Mouse (Mus musculus): ENCODE data around the gene Rbm47.

Gene Rbm47

GRCm38 (mm10) chr5:66061667-66062045, 111.3 kb downstream of the Rbm47 start:
- DNase-seq: no peak

DNA sequence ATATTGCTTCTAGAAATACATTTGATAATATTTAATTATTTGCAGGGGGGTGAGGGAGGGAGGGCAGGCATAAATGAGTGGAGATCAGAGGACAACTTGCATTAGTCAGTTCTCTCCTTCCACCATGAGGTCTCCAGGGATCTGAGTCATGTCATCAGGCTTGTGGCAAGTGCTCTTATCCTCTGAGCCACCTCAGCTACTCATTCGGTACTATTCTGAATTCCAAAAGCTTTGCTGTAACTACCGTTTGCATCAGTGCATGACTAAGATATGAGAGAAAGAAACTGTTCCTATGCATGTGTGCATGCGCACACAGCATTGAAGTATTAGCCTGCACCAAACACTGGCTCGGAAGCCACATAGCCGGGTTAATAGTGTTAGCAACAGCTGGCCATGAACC, 114.1 kb downstream of the Rbm47 start:
- DNase-seq: no peak

- no peak for DNase-seq
These were observed 116.2 kb downstream of the Rbm47 start for GRCm38 (mm10) chr5:66056680-66057079.

DNA sequence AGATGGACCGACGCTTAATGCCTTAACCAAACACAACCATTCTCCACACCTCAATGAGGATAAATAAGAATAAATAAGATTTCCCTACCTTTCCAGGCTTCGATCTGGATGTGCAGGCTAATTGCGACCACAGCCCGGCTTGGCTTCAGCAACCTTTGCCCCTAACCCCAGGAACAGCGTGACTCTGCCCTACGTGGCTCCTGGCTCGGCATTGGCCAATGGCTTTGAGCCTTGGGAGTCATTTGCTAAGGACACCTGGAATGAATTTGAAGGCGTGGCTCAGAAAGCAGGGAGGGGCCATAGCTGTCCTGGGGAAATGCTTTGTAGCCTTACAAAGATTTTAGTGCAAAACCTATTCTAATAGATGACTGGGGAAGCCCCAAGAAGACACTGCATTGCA, 118.5 kb downstream of the Rbm47 start:
- DNase-seq: no peak

DNA sequence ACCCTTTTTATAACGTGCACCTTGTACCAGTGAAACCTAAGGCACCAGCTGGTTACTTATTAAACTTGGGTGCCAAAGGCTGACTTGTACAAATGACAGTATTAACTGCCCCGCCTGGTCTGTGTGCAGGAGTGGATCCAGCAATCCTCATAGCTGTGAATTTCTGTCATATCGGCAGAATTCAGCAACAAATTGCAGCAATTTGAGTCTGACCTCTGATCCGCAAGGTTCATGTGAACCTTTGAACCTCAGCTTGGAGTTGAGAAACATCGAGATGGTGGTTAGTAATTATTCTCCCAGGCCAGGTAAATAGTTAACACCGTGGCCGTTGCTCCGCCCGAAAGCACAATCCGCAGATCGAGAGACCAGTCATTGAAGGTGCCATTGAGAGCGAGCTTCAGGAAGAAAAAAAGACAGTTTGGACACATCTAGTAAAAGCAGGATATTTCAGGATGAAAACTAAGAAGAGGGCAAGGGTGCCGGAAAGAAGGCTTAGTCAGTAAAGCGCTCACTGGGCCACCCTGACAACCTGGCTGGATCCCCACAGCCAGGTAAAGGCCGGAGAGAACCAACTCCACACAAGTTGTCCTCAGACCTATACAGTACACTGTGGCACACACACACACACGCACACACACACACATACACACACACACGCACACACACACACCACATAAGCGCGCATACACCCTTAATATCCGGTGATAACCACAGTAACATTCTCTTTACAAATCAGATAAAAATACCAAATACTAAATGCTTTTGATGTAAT, 120.0 kb downstream of the Rbm47 start:
- DNase-seq: no peak

- DNase-seq: no peak
These were observed 122.1 kb downstream of the Rbm47 start for GRCm38 (mm10) chr5:66050841-66051240.

DNA sequence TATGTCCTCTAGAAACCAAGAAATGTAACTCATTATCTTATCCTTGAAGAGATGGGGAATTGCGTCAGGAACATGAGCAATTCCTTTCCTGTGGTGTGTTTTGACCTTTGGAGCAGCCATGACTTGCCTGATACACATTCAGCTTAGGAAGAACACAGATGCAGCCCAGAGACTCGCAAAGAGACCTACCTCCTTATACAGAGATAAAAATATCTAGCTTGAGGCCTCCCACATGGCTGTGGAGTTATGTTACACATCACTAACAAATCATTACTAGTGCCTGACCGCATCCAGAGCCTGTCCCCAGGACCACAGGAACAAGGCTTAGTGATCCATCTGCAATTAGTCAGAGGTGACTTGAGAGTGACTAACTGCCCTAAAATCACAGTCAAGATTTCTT, 126.6 kb downstream of the Rbm47 start:
- DNase-seq: no peak

GRCm38 (mm10) chr5:66043897-66044296, 129.0 kb downstream of the Rbm47 start:
- no peak for DNase-seq

GRCm38 (mm10) chr5:66042651-66043340, 130.1 kb downstream of the Rbm47 start:
- no peak for DNase-seq

DNA sequence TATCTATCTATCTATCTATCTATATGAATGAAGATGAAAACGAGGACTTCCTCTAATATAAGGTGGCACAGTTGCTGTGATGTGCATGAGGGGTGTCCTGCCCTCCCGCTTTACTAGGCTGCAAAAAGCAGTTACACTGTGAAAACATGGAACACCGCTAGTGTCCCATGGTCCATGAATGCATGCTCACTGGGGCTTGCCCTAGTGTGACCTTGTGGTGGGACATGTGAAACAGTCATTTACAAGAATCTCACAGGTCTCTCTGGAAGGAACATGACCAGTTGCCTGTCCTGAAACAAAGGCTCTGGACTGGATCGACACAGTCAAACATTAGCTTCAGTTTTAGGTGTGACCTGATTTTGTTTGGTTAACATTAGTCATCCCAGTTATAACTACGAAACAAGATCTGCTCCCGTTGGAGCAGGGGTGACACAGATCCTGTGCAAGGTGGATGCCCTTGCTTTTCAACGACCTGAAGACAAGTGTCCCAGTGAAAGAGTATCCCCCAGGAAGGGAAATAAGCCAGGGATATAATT, 132.1 kb downstream of the Rbm47 start:
- DNase-seq: no peak

DNA sequence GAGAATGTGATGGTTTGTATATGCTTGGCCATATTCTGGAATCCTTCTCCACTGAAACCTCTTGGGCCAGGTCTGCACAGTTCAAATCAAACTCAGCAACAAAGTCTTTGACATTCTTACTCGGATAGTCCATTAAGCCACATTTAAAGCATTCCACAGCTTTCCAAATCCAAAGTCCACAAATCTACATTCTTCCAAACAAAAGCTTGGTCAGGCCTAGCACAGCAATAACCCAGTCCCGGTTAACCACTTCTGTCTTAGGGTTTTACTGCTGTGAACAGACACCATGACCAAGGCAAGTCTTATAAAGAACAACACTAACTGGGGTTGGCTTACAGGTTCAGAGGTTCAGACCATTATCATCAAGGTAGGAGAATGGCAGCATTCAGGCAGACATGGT, 133.1 kb downstream of the Rbm47 start:
- no peak for DNase-seq

DNA sequence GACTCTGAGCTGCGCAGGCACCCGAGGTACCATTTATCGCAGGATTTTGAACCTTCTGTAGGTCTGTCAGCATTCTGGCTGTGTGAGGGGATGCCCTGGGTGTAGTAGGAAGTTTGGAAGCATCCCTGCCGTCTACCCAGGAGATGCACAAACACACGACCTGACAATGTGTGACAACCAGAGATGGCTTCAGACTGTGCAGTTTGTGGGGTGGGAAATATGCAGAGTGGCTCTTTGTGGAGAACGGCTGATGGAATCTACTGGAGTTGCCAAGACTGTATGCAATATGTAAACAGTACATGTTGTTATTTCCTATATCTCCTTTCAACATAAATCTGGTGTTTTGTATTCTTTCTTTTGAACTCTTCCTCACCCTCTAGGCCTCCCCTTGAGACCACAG, 135.9 kb downstream of the Rbm47 start:
- no peak for DNase-seq

- no peak for DNase-seq
These were observed 136.4 kb downstream of the Rbm47 start for GRCm38 (mm10) chr5:66036440-66037054.

DNA sequence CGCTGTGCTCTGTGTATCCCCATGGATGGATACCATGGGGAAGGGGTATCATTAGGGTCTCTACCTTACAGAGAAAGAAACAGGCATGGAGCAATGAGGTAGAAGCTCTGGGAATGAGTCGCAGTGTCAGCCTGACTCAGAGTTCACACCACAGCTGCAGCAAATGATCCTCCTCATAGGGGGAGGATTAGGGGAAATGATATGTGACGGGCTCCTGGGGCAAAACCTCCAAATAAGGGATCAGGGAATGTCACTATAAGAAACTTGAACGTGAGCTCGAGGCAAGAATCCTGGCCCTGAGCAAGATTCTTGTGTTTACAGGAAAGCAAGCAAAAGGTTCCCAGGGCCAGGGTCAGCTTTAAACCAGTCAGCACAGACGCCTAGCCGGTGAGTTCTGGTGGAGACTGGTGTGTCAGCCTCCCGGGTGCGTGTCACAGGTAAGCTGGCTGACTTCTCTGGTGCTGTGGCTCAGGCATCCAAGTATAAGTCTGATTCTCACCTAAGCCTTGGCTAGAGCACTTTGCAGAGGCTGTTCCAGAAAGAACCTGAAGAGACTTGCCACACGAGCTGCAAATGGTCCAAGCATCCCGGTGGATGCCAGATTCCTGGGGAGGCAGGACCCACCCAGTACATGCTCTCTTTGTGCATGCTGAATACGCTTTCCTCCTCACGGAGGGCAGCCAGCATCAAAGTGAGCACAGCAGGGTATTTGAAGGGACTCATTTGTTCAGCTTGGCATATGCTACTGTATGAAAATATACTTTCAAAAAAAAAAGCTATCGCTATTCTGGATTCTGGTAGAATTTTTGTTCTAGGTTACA, 138.3 kb downstream of the Rbm47 start:
- no peak for DNase-seq

- DNase-seq: no peak
These were observed 140.1 kb downstream of the Rbm47 start for GRCm38 (mm10) chr5:66032826-66033225.

- DNase-seq: no peak
These were observed 141.2 kb downstream of the Rbm47 start for GRCm38 (mm10) chr5:66031699-66032098.

GRCm38 (mm10) chr5:66028232-66028631, 144.7 kb downstream of the Rbm47 start:
- no peak for DNase-seq

- no peak for DNase-seq
These were observed 145.7 kb downstream of the Rbm47 start for GRCm38 (mm10) chr5:66027206-66027605.

DNA sequence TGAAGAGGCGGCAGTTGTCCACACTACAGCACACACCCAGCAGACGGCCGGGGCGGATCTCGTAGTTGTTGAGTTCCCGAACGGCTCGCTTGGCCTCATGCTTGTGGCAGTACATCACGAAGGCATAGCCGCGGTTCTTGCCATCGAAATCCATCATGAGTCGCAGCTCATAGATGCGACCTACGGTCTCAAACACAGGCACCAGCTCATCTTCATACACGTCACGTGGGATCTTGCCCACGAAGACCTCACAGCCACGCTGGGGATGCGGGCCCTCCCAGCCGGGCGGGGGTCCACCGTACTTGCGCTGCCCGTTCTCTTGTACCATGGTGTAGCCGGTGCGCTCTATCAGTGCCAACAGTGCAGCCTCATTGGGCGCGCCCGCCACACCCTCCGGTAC, 146.1 kb downstream of the Rbm47 start:
- no peak for DNase-seq

DNA sequence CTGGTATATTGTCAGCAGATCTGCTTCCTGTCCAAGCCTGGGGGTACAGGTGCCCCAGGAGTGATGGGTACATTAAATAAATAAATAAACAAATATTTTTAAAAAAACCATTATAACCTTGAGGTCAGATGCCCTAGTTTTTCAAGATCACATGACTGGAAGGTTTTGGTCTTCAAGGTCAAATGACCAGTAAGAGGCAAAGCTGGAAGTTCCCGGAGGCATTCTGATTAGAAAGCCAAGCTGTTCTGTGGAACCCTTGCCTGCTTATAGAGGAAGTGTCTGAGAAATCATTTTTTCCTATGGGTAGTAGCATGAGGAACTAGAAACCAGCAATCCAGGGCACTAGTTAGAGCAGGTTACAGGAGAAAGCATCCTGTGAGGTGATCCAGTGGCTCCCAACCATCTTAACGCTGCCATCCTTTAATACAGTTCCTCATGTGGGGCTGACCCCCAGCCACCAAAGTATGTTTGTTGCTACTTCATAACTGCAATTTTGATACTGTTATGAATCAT, 157.4 kb downstream of the Rbm47 start:
- DNase-seq: no peak

DNA sequence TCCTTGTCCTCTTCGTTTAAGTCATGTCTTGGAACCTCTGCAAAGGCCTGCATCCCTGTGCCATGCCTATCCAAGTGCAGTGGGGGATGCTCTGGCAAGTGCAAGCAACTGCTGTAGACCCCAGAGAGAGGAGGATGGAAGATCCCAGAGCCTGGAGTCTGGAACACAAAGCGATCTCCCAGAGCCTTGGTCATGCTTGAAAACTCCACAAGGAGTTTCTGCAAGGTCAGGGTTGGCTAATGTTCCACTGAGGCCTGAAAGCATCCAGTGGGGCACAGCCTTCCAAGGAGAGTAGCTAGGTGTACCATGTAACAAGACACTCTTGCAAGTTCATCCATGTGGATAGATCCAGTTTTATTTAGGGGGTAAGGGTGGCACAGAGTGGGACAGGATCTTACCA, 158.5 kb downstream of the Rbm47 start:
- DNase-seq: no peak

DNA sequence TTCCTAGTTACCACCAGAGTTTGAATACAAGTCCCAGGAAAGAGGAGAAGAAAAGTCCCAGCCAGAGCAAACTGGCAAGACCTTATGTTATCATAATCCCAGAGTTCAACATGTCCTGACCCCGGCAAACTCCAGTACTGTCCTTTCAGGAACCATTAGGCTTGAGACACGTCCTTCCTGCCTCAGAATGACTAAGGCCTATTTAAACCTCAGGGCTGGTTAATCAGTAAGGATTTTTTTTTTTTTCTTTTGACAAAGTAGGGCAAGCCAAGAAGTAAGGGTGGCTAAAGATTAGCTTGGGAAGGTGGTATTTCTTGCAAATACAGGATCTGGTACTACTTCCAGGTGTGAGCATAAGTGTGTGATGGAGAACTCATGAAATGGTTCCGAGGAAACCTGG, 158.9 kb downstream of the Rbm47 start:
- no peak for DNase-seq
